Mouse (Mus musculus) embryonic facial prominence, embryonic 12.5 days (tissue): ENCODE results near the gene Wsb1. TPM values are rescaled to one million over a fixed set of nuclear protein-coding genes. Genes with fewer than 3 reads are reported as not detected.
"Not testable (repeated sequence)": the region's sequence is repeated elsewhere in the genome, so short reads cannot be mapped to it uniquely, and the experiment has no call there.

ENCODE experiments used
- ATAC-seq: fragments of 200-750 bp; cut with Nextera tagmentation; 2 replicates; pipeline ENCODE4 v1.8.0; 2017; ENCODE audit not compliant: insufficient number of reproducible peaks, insufficient read depth, low FRiP score, low TSS enrichment
- H3K27ac ChIP-seq: fragments of 300-500 bp; sonication (generic); 2 replicates; pipeline ENCODE4 v1.5.1; 2016; ENCODE audit warnings: mild to moderate bottlenecking
- H3K27me3 ChIP-seq: fragments of 300-500 bp; sonication (generic); 2 replicates; pipeline ENCODE4 v1.6.1; 2016; ENCODE audit warnings: mild to moderate bottlenecking, moderate library complexity
- H3K36me3 ChIP-seq: fragments of 300-500 bp; sonication (generic); 2 replicates; pipeline ENCODE4 v1.6.1; 2016; ENCODE audit warnings: mild to moderate bottlenecking
- H3K4me1 ChIP-seq: fragments of 300-500 bp; sonication (generic); 2 replicates; pipeline ENCODE4 v1.6.1; 2016
- H3K4me2 ChIP-seq: fragments of 300-500 bp; sonication (generic); replicated peaks from 2 replicates; pipeline ENCODE4 v1.6.1; 2016; ENCODE audit warnings: mild to moderate bottlenecking, moderate library complexity
- H3K4me3 ChIP-seq: fragments of 300-500 bp; sonication (generic); 2 replicates; pipeline ENCODE4 v1.5.1; 2016; ENCODE audit warnings: mild to moderate bottlenecking
- H3K9ac ChIP-seq: fragments of 300-500 bp; sonication (generic); 2 replicates; pipeline ENCODE4 v1.6.1; 2016; ENCODE audit warnings: mild to moderate bottlenecking, moderate library complexity
- H3K9me3 ChIP-seq: fragments of 300-500 bp; sonication (generic); 2 replicates; pipeline ENCODE4 v1.6.1; 2016; ENCODE audit warnings: mild to moderate bottlenecking, moderate library complexity
- WGBS: fragments of 180-500 bp; shearing (Covaris S2); methylation state at CpG from one replicate; pipeline ENCODE4 v1.1.7; 2016; 5-methylcytosine and 5-hydroxymethylcytosine counted together
- polyA plus RNA-seq: library from polyadenylated mRNA; unstranded; fragments of >200 nt; fragmentation: Nextera tagmentation; extraction: Ambion mirVana; gene quantifications from 2 replicates; pipeline ENCODE4 v1.2.1, GENCODE M21; 2016

Wsb1 gene
- 480 and 498 TPM in 2 replicates for polyA plus RNA-seq

GRCm38 (mm10) chr11:79254391-79255098 lies at the start of gene Wsb1:
Gene Wsb1 (minus strand): TSS chr11:79254671.
- H3K36me3 ChIP-seq, result peaks cover 18% of the 10 kb centered on the region
- H3K9me3 ChIP-seq, result no peaks in the 10 kb centered on the region
- ATAC-seq, result peak; percentile 90
- peak within 1 kb of the TSS; percentile 87 for H3K4me2 ChIP-seq
- peaks cover 14% of the 10 kb centered on the region for H3K4me1 ChIP-seq
- H3K27me3 ChIP-seq, result no peaks in the 10 kb centered on the region
- H3K9ac ChIP-seq, result peak within 1 kb of the TSS; percentile 85
- peak within 1 kb of the TSS; percentile 94 for H3K4me3 ChIP-seq
- 2% methylated on average over 50 of the region's 50 CpGs for whole genome bisulfite sequencing
- H3K27ac ChIP-seq, result peak within 1 kb of the TSS; percentile 96

GRCm38 (mm10) chr11:79304245-79304644 lies 49.8 kb upstream of the Wsb1 start:
- not testable (repeated sequence) for H3K36me3 ChIP-seq, H3K9me3 ChIP-seq, H3K4me2 ChIP-seq, H3K27me3 ChIP-seq, ATAC-seq, H3K9ac ChIP-seq, H3K27ac ChIP-seq, H3K4me3 ChIP-seq
- WGBS, result 84% methylated on average over 4 of the region's 4 CpGs
- peaks cover 18% of the 10 kb centered on the region for H3K4me1 ChIP-seq

GRCm38 (mm10) chr11:79303109-79303508 lies 48.6 kb upstream of the Wsb1 start:
- no peaks in the 10 kb centered on the region for H3K36me3 ChIP-seq
- H3K9me3 ChIP-seq, result no peaks in the 10 kb centered on the region
- H3K27me3 ChIP-seq, result no peaks in the 10 kb centered on the region
- no peak overlapping the region for H3K4me2 ChIP-seq
- H3K4me1 ChIP-seq, result peaks cover 18% of the 10 kb centered on the region
- WGBS, result 85% methylated on average over 6 of the region's 6 CpGs
- no peak overlapping the region for H3K4me3 ChIP-seq
- H3K27ac ChIP-seq, result no peak overlapping the region; the same call in 1 of the 2 replicates
- no peak overlapping the region for H3K9ac ChIP-seq
- no peak for ATAC-seq

- no peaks in the 10 kb centered on the region for H3K27me3 ChIP-seq
- no peaks in the 10 kb centered on the region for H3K9me3 ChIP-seq
- 70% methylated on average over 9 of the region's 9 CpGs for WGBS
- no peak overlapping the region for H3K27ac ChIP-seq
- ATAC-seq, result no peak
- H3K4me1 ChIP-seq, result no peaks in the 10 kb centered on the region
- no peaks in the 10 kb centered on the region for H3K36me3 ChIP-seq
- H3K4me2 ChIP-seq, result no peak overlapping the region
- no peak overlapping the region for H3K4me3 ChIP-seq
- no peak overlapping the region for H3K9ac ChIP-seq
Measured at GRCm38 (mm10) chr11:79299719-79300431, 45.4 kb upstream of the Wsb1 start.

GRCm38 (mm10) chr11:79296856-79297491 lies 42.5 kb upstream of the Wsb1 start, which contains the start of gene Gm9964:
Gene Gm9964 (minus strand): TSS chr11:79296906.
- no peaks in the 10 kb centered on the region for H3K36me3 ChIP-seq
- 83% methylated on average over 5 of the region's 5 CpGs for WGBS
- H3K4me3 ChIP-seq, result no peak within 1 kb of the TSS
- no peak within 1 kb of the TSS for H3K4me2 ChIP-seq
- H3K9me3 ChIP-seq, result no peaks in the 10 kb centered on the region
- H3K27me3 ChIP-seq, result no peaks in the 10 kb centered on the region
- no peak within 1 kb of the TSS for H3K27ac ChIP-seq
- no peaks in the 10 kb centered on the region for H3K4me1 ChIP-seq
- ATAC-seq, result no peak
- H3K9ac ChIP-seq, result no peak within 1 kb of the TSS

- no peak for ATAC-seq
- no peak overlapping the region for H3K4me3 ChIP-seq
- H3K27ac ChIP-seq, result no peak overlapping the region
- no peaks in the 10 kb centered on the region for H3K9me3 ChIP-seq
- no peak overlapping the region for H3K9ac ChIP-seq
- WGBS, result 41% methylated on average over 1 of the region's 1 CpGs
- no peak overlapping the region for H3K4me2 ChIP-seq
- H3K36me3 ChIP-seq, result no peaks in the 10 kb centered on the region
- no peaks in the 10 kb centered on the region for H3K27me3 ChIP-seq
- no peaks in the 10 kb centered on the region for H3K4me1 ChIP-seq
Measured at GRCm38 (mm10) chr11:79296167-79296566, 41.7 kb upstream of the Wsb1 start.

- Histone ChIP-seq H3K4me2 (no peak overlapping the region), H3K9ac (no peak overlapping the region), H3K27me3 (no peaks in the 10 kb centered on the region), H3K4me3 (no peak overlapping the region), H3K27ac (no peak overlapping the region), H3K36me3 (no peaks in the 10 kb centered on the region), H3K9me3 (no peaks in the 10 kb centered on the region), H3K4me1 (no peaks in the 10 kb centered on the region)
- WGBS, result 48% methylated on average over 1 of the region's 1 CpGs
- no peak for ATAC-seq
Measured at GRCm38 (mm10) chr11:79293971-79294370, 39.5 kb upstream of the Wsb1 start.

GRCm38 (mm10) chr11:79293025-79293424 lies 38.6 kb upstream of the Wsb1 start:
- ATAC-seq, result no peak
- Histone ChIP-seq H3K4me3 (no peak overlapping the region), H3K36me3 (no peaks in the 10 kb centered on the region), H3K27me3 (no peaks in the 10 kb centered on the region), H3K27ac (no peak overlapping the region), H3K4me2 (no peak overlapping the region), H3K4me1 (no peaks in the 10 kb centered on the region), H3K9ac (no peak overlapping the region), H3K9me3 (no peaks in the 10 kb centered on the region)
- 82% methylated on average over 3 of the region's 3 CpGs for WGBS

- H3K4me1 ChIP-seq, result peaks cover 3% of the 10 kb centered on the region; the same call in 1 of the 2 replicates
- no peak overlapping the region for H3K4me3 ChIP-seq
- H3K9me3 ChIP-seq, result no peaks in the 10 kb centered on the region
- 91% methylated on average over 3 of the region's 3 CpGs for WGBS
- no peaks in the 10 kb centered on the region for H3K27me3 ChIP-seq
- no peaks in the 10 kb centered on the region for H3K36me3 ChIP-seq
- no peak overlapping the region for H3K27ac ChIP-seq
- H3K4me2 ChIP-seq, result no peak overlapping the region
- no peak overlapping the region for H3K9ac ChIP-seq
- no peak for ATAC-seq
Measured at GRCm38 (mm10) chr11:79292130-79292529, 37.7 kb upstream of the Wsb1 start.

- H3K27me3 ChIP-seq, result no peaks in the 10 kb centered on the region
- ATAC-seq, result no peak
- no peak overlapping the region for H3K9ac ChIP-seq
- H3K9me3 ChIP-seq, result no peaks in the 10 kb centered on the region
- WGBS, result 59% methylated on average over 5 of the region's 5 CpGs
- H3K27ac ChIP-seq, result no peak overlapping the region
- H3K4me1 ChIP-seq, result peaks cover 3% of the 10 kb centered on the region; the same call in 1 of the 2 replicates
- H3K4me3 ChIP-seq, result no peak overlapping the region
- H3K36me3 ChIP-seq, result no peaks in the 10 kb centered on the region
- H3K4me2 ChIP-seq, result no peak overlapping the region
Measured at GRCm38 (mm10) chr11:79291651-79292050, 37.2 kb upstream of the Wsb1 start.

- Histone ChIP-seq H3K9me3 (no peaks in the 10 kb centered on the region), H3K27me3 (no peaks in the 10 kb centered on the region), H3K36me3 (no peaks in the 10 kb centered on the region), H3K4me3 (no peak overlapping the region), H3K4me2 (no peak overlapping the region), H3K4me1 (peaks cover 3% of the 10 kb centered on the region; the same call in 1 of the 2 replicates), H3K27ac (no peak overlapping the region), H3K9ac (no peak overlapping the region)
- no peak for ATAC-seq
- WGBS, result 46% methylated on average over 2 of the region's 2 CpGs
Measured at GRCm38 (mm10) chr11:79290473-79290872, 36.0 kb upstream of the Wsb1 start.
